Mouse (Mus musculus) MEL (cell line): Measurements from ENCODE around the gene Enox1.

ENCODE experiments used
- CTCF ChIP-seq, 3 experiments: IDR thresholded peaks in 2 of 3; conservative IDR thresholded peaks in 1 of 3; 2 replicates each; pipeline ENCODE4 v1.5.1; 2011 to 2012; ENCODE audit warnings: low read length in 3 of 3, low read depth in 2 of 3, mild to moderate bottlenecking in 2 of 3, improper control_type of control experiment in 1 of 3, inconsistent platforms in 1 of 3, mixed read lengths in 1 of 3, moderate library complexity in 1 of 3; ENCODE audit not compliant: control insufficient read depth in 1 of 3, insufficient read depth in 1 of 3, poor library complexity in 1 of 3, severe bottlenecking in 1 of 3
- NELFE ChIP-seq: IDR thresholded peaks from 2 replicates; pipeline ENCODE4 v1.6.1; 2011; ENCODE audit warnings: low read depth, low read length, improper control_type of control experiment
- POLR2AphosphoS2 ChIP-seq: IDR thresholded peaks from 2 replicates; pipeline ENCODE4 v1.6.1; 2011; ENCODE audit warnings: low read length, improper control_type of control experiment
- TAL1 ChIP-seq: IDR thresholded peaks from 2 replicates; pipeline ENCODE4 v1.6.1; 2012; ENCODE audit warnings: mild to moderate bottlenecking, inconsistent platforms, low read length, moderate library complexity, mixed read lengths
- ZMIZ1 ChIP-seq: IDR thresholded peaks from 2 replicates; pipeline ENCODE4 v1.6.1; 2012; ENCODE audit warnings: low read depth, mild to moderate bottlenecking, inconsistent platforms, low read length, improper control_type of control experiment, moderate library complexity

GRCm38 (mm10) chr14:77297039-77297438 is 140.5 kb downstream of the Enox1 start:
- no peak for TF ChIP-seq CTCF (IDR thresholded peaks at IDR 0.05 in 2 of 3, conservative IDR thresholded peaks at IDR 0.05 in 1 of 3; ENCODE audit: control insufficient read depth in 1 of 3, insufficient read depth in 1 of 3, low read depth in 2 of 3, low read length in 3 of 3, poor library complexity in 1 of 3, severe bottlenecking in 1 of 3)
- TF ChIP-seq POLR2AphosphoS2 = no peak
- TF ChIP-seq NELFE = no peak
- TF ChIP-seq TAL1 = no peak
- no peak for TF ChIP-seq ZMIZ1
